Mouse (Mus musculus) limb, embryonic 11.5 days (tissue): ENCODE results near the gene Ugt1a7c. TPM values are rescaled to one million over a fixed set of nuclear protein-coding genes. Genes with fewer than 3 reads are reported as not detected.
A peak's percentile ranks its signal among the peaks of the same experiment; 100 is the strongest.
"Not testable (repeated sequence)": the region's sequence is repeated elsewhere in the genome, so short reads cannot be mapped to it uniquely, and the experiment has no call there.

Experiments used
- ATAC-seq: fragments of 200-750 bp; cut with Nextera tagmentation; 2 replicates; pipeline ENCODE4 v1.8.0; 2017; ENCODE audit warnings: low read depth; ENCODE audit not compliant: insufficient number of reproducible peaks, low FRiP score, low TSS enrichment
- DNase-seq: peaks from one replicate; pipeline ENCODE4 v3.0.0-alpha.2; 2015; ENCODE audit warnings: low spot score
- H3K27ac ChIP-seq: fragments of 300-500 bp; sonication (generic); replicated peaks from 2 replicates; pipeline ENCODE4 v1.5.1; 2014; ENCODE audit warnings: low read depth, mild to moderate bottlenecking, low read length
- H3K27me3 ChIP-seq: fragments of 300-500 bp; sonication (generic); 2 replicates; pipeline ENCODE4 v1.6.1; 2014; ENCODE audit warnings: mild to moderate bottlenecking, low read length, mixed read lengths; ENCODE audit not compliant: control insufficient read depth, insufficient read depth
- H3K36me3 ChIP-seq: fragments of 300-500 bp; sonication (generic); 2 replicates; pipeline ENCODE4 v1.6.1; 2014; ENCODE audit warnings: mild to moderate bottlenecking, low read length, moderate library complexity, mixed read lengths; ENCODE audit not compliant: control insufficient read depth, insufficient read depth
- H3K4me1 ChIP-seq: fragments of 300-500 bp; sonication (generic); 2 replicates; pipeline ENCODE4 v1.6.1; 2014; ENCODE audit warnings: low read length, mixed read lengths; ENCODE audit not compliant: control insufficient read depth, insufficient read depth
- H3K4me2 ChIP-seq: fragments of 300-500 bp; sonication (generic); 2 replicates; pipeline ENCODE4 v1.6.1; 2014; ENCODE audit warnings: low read depth, mild to moderate bottlenecking, moderate library complexity; ENCODE audit not compliant: severe bottlenecking
- H3K4me3 ChIP-seq: fragments of 300-500 bp; sonication (generic); 2 replicates; pipeline ENCODE4 v1.5.1; 2014; ENCODE audit warnings: low read depth, low read length
- H3K9ac ChIP-seq: fragments of 300-500 bp; sonication (generic); 2 replicates; pipeline ENCODE4 v1.6.1; 2014; ENCODE audit warnings: mild to moderate bottlenecking, low read length
- H3K9me3 ChIP-seq: fragments of 300-500 bp; sonication (generic); 2 replicates; pipeline ENCODE4 v1.6.1; 2016; ENCODE audit warnings: low read length; ENCODE audit not compliant: control insufficient read depth
- WGBS: fragments of 180-500 bp; shearing (Covaris S2); extraction: QIAGEN DNeasy Blood & Tissue Kit; methylation state at CpG from one replicate; pipeline ENCODE4 v1.1.7; 2014; 5-methylcytosine and 5-hydroxymethylcytosine counted together
- polyA plus RNA-seq: library from polyadenylated mRNA; unstranded; fragments of >200 nt; fragmentation: Nextera tagmentation; extraction: Ambion mirVana; gene quantifications from 2 replicates; pipeline ENCODE4 v1.2.1, GENCODE M21; 2014

Ugt1a7c gene
- polyA plus RNA-seq, 1 experiment from 2014 or later = 0.79 TPM

DNA sequence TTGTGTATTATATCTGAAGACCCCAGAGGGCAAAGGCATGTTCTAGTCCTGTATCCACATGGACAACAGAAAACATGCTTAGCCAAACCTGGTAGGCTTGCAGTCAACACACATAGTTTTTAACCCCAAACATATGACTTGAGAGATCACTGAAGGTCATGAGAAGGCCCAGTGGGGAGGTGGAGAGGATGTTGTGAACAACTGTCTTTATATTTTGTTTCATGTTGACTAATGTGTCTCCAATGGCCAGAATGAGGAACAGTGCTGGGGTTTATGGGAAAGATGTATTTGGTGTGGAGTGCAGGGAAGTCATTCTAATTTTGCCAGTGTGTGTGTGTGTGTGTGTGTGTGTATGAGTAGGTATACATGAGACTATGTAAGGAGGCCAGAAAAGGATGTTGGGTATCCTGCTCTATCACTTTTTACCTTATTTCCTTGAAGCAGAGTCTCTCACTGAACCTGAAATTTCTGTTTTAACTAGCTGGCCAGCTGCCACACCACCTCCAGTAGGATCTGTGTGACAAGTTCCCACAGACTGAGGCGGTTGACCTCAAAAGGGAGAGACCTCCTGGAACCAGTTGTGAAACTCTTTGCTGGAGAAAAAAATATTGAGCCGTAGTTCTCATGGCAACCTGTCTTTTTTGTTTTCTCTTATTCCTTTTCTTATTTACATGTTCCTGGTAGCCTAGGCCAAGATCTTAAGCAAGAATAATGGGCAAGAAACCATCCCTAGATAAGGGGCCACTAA, 129.3 kb downstream of the Ugt1a7c start:
- Histone ChIP-seq H3K27me3 (no peaks in the 10 kb centered on the region), H3K4me2 (no peak overlapping the region), H3K4me3 (no peak overlapping the region), H3K9ac (no peak overlapping the region), H3K4me1 (no peaks in the 10 kb centered on the region), H3K27ac (no peak overlapping the region), H3K36me3 (no peaks in the 10 kb centered on the region), H3K9me3 (peaks cover 38% of the 10 kb centered on the region)
- WGBS = 76% methylated on average over 2 of the region's 2 CpGs
- DNase-seq = peak; percentile 28
- ATAC-seq = no peak

DNA sequence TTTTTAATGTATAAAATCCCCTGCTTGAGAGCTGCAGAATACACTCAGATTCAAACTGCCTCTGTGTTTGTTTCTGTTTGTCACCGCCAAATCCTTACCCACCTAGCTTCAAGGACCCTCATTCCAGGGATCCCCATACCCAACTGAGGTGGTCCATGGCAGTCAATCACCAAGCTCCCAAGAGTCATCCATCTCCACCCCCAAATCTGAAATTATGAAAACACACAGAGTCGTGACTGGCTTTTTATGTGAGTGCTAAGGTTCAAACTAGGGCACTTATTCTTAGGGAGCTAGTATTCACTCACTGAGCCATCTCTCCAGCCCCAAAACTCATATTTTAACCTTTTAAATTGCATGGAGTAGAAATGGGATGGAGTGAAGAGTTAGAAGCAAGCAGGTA, 130.4 kb downstream of the Ugt1a7c start:
- not testable (repeated sequence) for H3K27me3 ChIP-seq, H3K36me3 ChIP-seq, ATAC-seq, DNase-seq, H3K4me2 ChIP-seq, H3K27ac ChIP-seq, H3K4me1 ChIP-seq, H3K4me3 ChIP-seq, H3K9ac ChIP-seq
- 43% methylated on average over 2 of the region's 2 CpGs for WGBS
- H3K9me3 ChIP-seq = peaks cover 48% of the 10 kb centered on the region

DNA sequence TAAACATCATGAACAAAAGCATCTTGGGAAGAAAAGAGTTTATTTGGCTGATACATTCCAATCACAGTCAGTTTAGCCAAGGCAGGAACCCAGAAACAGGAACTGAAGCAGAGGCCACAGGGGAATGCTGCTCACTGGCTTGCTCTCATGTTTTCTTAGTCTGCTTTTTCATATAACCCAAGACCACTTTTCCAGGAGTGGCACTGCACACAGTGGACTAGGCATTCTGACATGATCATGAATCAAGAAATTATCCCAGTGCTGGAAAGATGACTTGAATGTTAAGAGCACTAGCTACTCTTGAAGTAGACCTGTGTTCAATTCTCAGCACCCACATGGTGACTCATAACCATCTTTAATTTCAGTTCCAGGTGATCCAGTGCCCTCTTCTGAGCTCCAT, 130.9 kb downstream of the Ugt1a7c start:
- DNase-seq (peak; percentile 26), ATAC-seq (no peak)
- no peak overlapping the region for H3K4me3 ChIP-seq
- no peak overlapping the region for H3K9ac ChIP-seq
- no peaks in the 10 kb centered on the region for H3K27me3 ChIP-seq
- H3K36me3 ChIP-seq = no peaks in the 10 kb centered on the region
- peaks cover 53% of the 10 kb centered on the region for H3K9me3 ChIP-seq
- H3K4me1 ChIP-seq = no peaks in the 10 kb centered on the region
- H3K27ac ChIP-seq = no peak overlapping the region
- H3K4me2 ChIP-seq = no peak overlapping the region

DNA sequence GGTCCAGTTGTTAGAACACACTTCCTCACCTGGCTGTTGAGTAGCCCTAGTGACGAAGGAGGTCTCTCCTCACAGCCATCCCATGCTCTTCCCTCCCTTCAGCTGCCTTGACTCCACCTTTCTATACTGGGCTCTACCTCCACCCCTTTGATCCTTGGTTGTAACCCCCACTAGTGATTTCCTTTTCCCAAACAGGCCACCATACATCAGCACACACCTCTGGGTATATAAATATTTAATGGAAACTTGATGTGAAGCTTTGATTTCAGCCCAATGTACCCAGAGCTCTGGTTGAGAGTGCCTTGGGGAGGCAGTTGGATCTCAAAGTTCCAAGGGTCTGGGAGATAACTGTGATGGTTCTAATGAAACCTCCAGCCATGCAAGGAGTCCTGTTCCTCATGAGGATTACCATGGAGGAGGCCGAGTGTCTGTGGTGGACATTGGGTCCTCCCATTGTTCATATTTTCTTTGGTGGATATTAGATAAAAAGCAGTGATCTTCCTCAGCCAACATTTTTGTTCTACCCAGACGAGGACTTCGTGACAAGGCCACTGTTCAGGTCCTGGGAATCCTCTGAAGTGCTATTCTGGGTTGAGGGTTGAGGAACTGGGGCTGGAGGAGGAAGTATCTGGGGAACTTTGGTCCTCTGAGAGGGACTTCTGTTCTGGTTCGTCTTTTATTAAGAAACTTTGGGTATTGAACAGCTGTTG, 132.0 kb downstream of the Ugt1a7c start, which contains the start of gene Mroh2a:
Gene Mroh2a (plus strand): TSS at position 317 of the 710 bp plus-strand sequence.
- Histone ChIP-seq H3K4me2 (no peak within 1 kb of the TSS), H3K4me3 (no peak within 1 kb of the TSS), H3K9me3 (peaks cover 64% of the 10 kb centered on the region), H3K36me3 (no peaks in the 10 kb centered on the region; the same call in 1 of the 2 replicates), H3K4me1 (no peaks in the 10 kb centered on the region), H3K27ac (no peak within 1 kb of the TSS), H3K27me3 (no peaks in the 10 kb centered on the region), H3K9ac (no peak within 1 kb of the TSS)
- WGBS = 62% methylated on average over 5 of the region's 5 CpGs
- DNase-seq (peak; percentile 23), ATAC-seq (no peak)

DNA sequence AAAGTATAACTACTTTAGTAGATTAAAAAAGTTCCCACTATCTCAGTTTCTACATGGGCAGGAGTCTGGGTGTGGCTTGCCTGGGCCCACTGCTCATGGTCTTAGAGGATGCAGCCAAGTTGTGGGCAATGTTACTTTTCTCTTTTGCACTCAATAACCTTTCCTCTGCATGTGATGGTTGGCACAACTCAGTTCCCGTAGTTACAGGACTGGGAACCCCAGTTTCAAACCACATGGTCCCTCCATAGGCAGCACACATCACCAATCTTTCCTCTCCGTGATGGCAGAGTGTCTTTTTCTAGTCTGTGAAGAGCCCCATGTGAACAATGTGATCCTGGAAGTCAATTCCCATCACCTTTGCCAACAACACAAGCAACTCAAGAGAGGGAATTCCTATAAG, 132.6 kb downstream of the Ugt1a7c start:
- no peak for DNase-seq

DNA sequence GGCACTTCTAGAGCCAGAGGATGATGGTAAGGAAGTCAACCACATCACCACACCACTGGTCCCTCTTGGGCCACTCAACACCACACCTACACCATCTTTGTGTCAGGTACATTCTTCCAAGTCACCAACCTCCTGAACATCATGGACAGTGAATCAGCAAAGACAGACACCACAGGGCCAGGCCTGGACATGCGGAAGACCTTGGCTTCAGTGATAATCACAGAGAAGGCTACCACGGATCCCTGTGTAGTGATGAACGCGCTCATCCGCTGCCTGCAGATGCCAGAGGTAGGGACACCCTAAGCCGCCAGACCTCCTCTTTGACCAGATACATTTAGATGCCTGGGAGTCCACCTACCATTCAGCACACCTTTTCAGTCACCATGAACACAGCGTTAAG, 133.3 kb downstream of the Ugt1a7c start:
- Histone ChIP-seq H3K9me3 (peaks cover 75% of the 10 kb centered on the region), H3K27ac (no peak overlapping the region), H3K27me3 (no peaks in the 10 kb centered on the region), H3K4me2 (no peak overlapping the region), H3K4me3 (no peak overlapping the region), H3K9ac (no peak overlapping the region), H3K4me1 (no peaks in the 10 kb centered on the region), H3K36me3 (no peaks in the 10 kb centered on the region; the same call in 1 of the 2 replicates)
- DNase-seq = no peak
- 71% methylated on average over 7 of the region's 7 CpGs for WGBS
- no peak for ATAC-seq

More for the DNA sequence above, 132.6 kb downstream of the Ugt1a7c start:
- no peaks in the 10 kb centered on the region for H3K4me1 ChIP-seq
- 66% methylated on average over 2 of the region's 2 CpGs for WGBS
- H3K9ac ChIP-seq = no peak overlapping the region
- no peaks in the 10 kb centered on the region; the same call in 1 of the 2 replicates for H3K36me3 ChIP-seq
- H3K27me3 ChIP-seq = no peaks in the 10 kb centered on the region
- no peak for ATAC-seq
- H3K27ac ChIP-seq = no peak overlapping the region
- H3K9me3 ChIP-seq = peaks cover 68% of the 10 kb centered on the region
- H3K4me3 ChIP-seq = no peak overlapping the region
- no peak overlapping the region for H3K4me2 ChIP-seq

DNA sequence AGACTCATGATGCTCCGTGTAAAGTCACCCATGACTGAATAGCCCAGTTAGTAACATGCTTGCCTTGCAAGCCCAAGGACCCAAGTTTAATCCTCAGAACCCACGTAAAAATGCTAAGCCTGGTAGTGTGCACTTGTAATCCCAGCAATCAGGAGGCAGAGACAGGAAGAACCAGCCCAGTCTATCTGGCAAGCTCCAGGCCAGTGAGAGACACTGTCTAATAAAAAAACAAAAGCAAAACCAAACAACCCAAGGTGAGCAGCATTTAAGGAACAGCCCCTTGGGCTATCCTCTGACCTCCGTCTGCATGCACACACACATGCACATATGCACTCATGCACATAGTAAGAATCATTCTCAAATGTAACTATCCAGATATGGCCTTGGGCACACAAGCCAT, 134.7 kb downstream of the Ugt1a7c start:
- ATAC-seq (no peak), DNase-seq (no peak)
- no peaks in the 10 kb centered on the region for H3K27me3 ChIP-seq
- H3K27ac ChIP-seq = no peak overlapping the region
- peaks cover 89% of the 10 kb centered on the region for H3K9me3 ChIP-seq
- no peak overlapping the region for H3K4me2 ChIP-seq
- WGBS = 83% methylated on average over 3 of the region's 3 CpGs
- no peaks in the 10 kb centered on the region for H3K4me1 ChIP-seq
- no peaks in the 10 kb centered on the region; the same call in 1 of the 2 replicates for H3K36me3 ChIP-seq
- no peak overlapping the region for H3K4me3 ChIP-seq
- H3K9ac ChIP-seq = no peak overlapping the region

DNA sequence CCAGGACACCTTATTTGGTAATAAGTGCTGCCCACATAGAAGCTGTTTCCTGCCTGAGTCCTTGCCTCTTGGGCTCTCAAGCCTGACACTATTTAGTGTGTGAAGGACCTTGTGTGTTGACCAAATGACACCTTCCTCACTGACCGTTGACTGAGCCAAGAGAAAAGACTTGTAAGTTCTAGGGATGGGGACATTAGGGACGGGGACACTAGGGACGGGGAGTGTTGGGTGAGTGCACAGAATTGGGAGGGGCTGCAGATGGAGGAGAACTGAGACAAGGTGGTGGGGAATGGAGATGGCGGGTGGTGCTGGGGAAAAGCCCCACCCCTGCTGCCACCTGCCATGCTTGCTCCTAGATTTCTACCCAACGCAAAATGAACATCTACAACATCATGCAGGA, 135.1 kb downstream of the Ugt1a7c start:
- no peak overlapping the region for H3K4me3 ChIP-seq
- no peaks in the 10 kb centered on the region for H3K4me1 ChIP-seq
- no peak overlapping the region for H3K9ac ChIP-seq
- 88% methylated on average over 5 of the region's 5 CpGs for WGBS
- H3K36me3 ChIP-seq = no peaks in the 10 kb centered on the region; the same call in 1 of the 2 replicates
- peaks cover 93% of the 10 kb centered on the region for H3K9me3 ChIP-seq
- no peaks in the 10 kb centered on the region for H3K27me3 ChIP-seq
- no peak for DNase-seq
- no peak overlapping the region for H3K4me2 ChIP-seq
- no peak overlapping the region for H3K27ac ChIP-seq
- ATAC-seq = no peak
